Mouse (Mus musculus): ENCODE data around the gene Hnrnpd.
A peak's percentile ranks its signal among the peaks of the same experiment; 100 is the strongest.

Hnrnpd gene

DNA sequence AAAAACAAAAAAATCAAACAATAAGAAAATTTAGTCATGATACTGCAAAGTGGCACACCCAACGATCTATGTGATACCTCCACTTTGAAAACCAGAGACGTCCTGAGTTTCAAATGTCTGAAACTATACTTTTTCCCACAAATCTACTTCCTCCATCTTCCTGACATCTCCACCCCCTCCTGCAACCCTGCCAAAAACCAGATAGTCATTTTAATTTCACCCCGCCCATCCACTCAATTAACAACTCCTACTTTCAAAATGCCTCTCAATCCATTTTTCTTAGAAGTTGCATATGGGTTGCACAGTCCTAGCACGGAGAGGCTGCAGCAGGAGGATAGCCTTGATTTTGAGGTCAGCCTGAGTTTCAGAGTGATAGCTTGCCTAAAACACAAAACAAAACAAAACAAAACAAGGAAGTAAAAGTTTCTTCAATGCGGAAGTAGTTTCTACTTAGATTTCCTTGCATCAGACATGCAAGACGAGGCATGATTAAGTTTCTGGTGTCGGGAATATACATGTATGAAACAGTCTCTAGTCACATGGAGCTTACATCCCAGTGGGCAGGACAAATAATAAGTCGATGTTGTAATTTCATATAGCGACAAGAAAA, 4.8 kb upstream of the Hnrnpd start:
- H3K27me3 ChIP-seq (ENCODE audit: control insufficient read depth, insufficient read depth, low read length, poor library complexity, severe bottlenecking), result no peaks in the 10 kb centered on the region
- DNase-seq (ENCODE audit: low read depth, low spot score), result peak; percentile 18
- no peaks in the 10 kb centered on the region for H3K36me3 ChIP-seq (ENCODE audit: control insufficient read depth, insufficient read depth, low read length, poor library complexity, severe bottlenecking)

DNA sequence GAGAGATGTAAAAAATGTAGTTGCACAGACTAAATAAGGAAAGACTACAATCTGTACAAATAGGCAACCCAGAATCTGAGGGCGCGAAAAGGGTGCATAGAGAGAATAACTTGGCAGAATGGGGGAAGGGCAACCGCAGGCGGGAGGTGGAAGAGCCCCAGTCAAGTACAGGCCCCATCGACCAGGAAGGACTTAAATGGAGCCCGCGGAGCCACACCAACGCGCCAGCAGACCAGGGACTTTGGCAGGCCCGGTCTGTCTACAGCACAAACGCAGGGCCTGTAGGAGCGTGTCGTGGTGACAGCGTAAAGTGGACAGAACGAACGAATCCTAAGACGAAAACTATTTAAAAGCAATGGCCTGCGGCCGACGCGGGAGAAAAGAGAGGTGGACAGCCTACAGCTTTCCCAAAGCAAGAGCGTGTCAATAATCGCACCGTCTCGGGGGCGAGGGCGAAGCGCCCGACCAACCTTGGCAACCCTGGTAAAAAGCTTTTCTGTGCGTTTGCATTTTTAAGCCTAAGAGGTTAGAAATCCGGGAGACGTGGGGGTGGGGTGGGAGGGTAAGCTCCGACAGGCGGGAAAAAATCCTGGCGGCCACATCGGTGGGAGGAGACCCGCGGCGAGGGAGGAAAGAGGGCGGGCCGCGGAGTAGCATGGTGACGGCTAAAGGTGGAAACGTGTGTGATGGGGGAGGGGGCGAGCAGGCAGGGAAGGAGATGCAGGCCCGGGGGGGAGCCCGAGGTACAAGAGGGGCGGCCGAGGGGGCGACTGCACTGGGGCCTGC, 1.0 kb downstream of the Hnrnpd start:
- DNase-seq (ENCODE audit: low read depth, low spot score), result peak; percentile 59
- no peaks in the 10 kb centered on the region for H3K27me3 ChIP-seq (ENCODE audit: control insufficient read depth, insufficient read depth, low read length, poor library complexity, severe bottlenecking)
- H3K36me3 ChIP-seq (ENCODE audit: control insufficient read depth, insufficient read depth, low read length, poor library complexity, severe bottlenecking), result peaks cover 3% of the 10 kb centered on the region; the same call in 1 of the 2 replicates

DNA sequence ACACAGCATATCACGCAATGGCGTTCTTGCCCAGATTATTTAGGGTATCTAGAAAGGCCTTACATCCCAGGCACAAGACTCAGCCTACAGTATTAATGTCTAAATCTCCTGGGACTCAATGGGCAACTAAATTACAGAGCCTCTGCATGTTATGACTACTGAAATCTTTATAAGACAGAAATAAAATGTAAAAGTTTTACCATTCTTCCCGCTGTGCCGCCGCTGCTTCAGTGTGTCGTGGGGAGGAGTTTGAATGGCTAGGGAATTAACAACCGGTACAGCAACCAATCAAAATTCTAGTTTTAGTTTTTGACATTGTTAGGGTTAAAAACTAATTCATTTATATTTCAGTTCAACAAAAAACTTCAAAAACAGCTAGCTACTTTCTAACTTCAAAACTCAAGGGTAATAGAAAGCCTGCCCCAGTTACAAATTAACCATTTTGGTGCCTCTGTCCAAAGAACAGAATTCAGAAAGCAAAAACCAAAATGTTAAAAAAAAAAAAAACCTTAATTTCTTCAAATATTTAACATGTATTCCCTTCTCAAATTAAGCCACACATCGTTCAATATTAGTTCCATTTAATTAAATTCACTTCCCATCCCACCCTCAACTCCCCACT, 2.3 kb downstream of the Hnrnpd start:
- peaks cover 3% of the 10 kb centered on the region; the same call in 1 of the 2 replicates for H3K36me3 ChIP-seq (ENCODE audit: control insufficient read depth, insufficient read depth, low read length, poor library complexity, severe bottlenecking)
- H3K27me3 ChIP-seq (ENCODE audit: control insufficient read depth, insufficient read depth, low read length, poor library complexity, severe bottlenecking), result no peaks in the 10 kb centered on the region
- DNase-seq (ENCODE audit: low read depth, low spot score), result no peak

DNA sequence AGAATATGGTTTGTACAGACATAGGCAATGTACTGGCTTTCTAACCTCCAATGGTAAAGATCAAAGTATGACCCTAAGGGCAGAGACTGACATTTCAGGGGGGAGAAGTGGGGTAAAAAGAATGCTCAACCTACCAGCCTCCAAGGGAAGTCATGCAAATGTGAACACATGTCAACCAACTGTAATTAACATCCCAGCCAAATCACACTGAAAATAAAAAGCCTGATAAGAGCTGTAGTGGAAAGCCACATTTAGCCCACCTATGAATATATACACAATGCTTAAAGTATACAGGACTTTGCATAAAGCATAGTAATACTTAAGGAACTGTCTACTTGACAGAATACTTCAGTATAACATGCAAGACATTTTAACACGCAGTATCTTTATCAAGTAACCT, 3.0 kb downstream of the Hnrnpd start:
- peak; percentile 32 for DNase-seq (ENCODE audit: low read depth, low spot score)
- no peaks in the 10 kb centered on the region for H3K27me3 ChIP-seq (ENCODE audit: control insufficient read depth, insufficient read depth, low read length, poor library complexity, severe bottlenecking)
- peaks cover 3% of the 10 kb centered on the region; the same call in 1 of the 2 replicates for H3K36me3 ChIP-seq (ENCODE audit: control insufficient read depth, insufficient read depth, low read length, poor library complexity, severe bottlenecking)

DNA sequence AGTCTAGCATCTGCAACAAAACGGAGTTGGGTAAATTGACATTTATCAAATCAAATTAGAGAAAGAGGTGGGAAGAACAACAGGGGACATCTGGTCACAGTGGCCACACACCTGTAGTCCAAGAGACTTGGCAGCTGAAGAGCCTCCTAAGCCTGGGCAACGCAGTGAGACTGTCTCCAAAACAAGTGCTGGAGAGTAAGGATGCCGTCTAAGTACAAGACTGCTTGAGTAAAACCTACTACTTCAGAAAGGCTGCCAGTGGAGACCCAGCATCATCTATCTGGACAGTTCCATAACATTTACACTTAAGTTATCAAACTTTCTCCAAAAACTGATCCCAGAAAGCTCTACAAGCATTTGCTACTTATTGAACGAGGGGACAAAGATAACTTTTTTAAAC, 3.7 kb downstream of the Hnrnpd start:
- peaks cover 3% of the 10 kb centered on the region; the same call in 1 of the 2 replicates for H3K36me3 ChIP-seq (ENCODE audit: control insufficient read depth, insufficient read depth, low read length, poor library complexity, severe bottlenecking)
- no peaks in the 10 kb centered on the region for H3K27me3 ChIP-seq (ENCODE audit: control insufficient read depth, insufficient read depth, low read length, poor library complexity, severe bottlenecking)
- no peak for DNase-seq (ENCODE audit: low read depth, low spot score)

DNA sequence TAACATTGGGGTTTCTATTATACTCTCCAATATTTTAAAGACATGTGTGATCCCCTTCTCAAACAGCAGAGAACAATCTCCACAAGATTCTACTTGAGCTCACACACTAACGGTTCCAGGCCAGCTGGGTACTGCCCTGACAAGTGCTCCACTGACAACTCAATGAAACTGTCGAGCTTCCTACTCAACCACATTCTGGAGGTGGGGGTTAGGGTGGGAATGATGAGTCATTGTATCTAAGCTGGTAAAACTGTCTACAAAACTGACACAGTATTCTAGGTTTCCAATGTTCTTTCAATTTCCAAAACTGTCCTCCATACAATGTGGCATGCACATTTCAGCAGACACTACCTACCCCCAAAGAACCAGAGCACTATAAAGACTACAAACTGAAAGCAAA, 4.8 kb downstream of the Hnrnpd start:
- no peaks in the 10 kb centered on the region for H3K27me3 ChIP-seq (ENCODE audit: control insufficient read depth, insufficient read depth, low read length, poor library complexity, severe bottlenecking)
- peak; percentile 20 for DNase-seq (ENCODE audit: low read depth, low spot score)

DNA sequence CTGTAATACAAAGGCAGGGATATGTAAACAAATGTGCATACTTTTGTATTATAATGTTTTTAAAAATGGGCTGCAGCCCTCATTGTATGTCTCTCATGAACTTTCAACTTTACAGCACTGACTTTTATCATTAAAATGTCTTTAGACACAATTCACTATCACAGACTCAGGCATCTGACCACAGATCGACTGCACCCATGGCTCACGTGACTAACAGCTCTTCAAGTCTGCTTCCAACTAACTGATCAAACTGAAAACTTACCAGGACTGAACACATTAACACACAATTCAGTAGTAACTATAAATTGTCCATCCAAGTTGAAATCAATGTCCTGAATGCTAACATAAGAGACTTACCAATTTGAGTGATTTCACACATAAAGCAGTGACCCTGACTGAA, 18.8 kb downstream of the Hnrnpd start:
- no peak for DNase-seq (ENCODE audit: low read depth, low spot score)
- H3K36me3 ChIP-seq (ENCODE audit: control insufficient read depth, insufficient read depth, low read length, poor library complexity, severe bottlenecking), result peaks cover 14% of the 10 kb centered on the region
- no peaks in the 10 kb centered on the region for H3K27me3 ChIP-seq (ENCODE audit: control insufficient read depth, insufficient read depth, low read length, poor library complexity, severe bottlenecking)

More for the DNA sequence above, 4.8 kb downstream of the Hnrnpd start:
- H3K36me3 ChIP-seq (ENCODE audit: control insufficient read depth, insufficient read depth, low read length, poor library complexity, severe bottlenecking), result peaks cover 5% of the 10 kb centered on the region; the same call in 1 of the 2 replicates

DNA sequence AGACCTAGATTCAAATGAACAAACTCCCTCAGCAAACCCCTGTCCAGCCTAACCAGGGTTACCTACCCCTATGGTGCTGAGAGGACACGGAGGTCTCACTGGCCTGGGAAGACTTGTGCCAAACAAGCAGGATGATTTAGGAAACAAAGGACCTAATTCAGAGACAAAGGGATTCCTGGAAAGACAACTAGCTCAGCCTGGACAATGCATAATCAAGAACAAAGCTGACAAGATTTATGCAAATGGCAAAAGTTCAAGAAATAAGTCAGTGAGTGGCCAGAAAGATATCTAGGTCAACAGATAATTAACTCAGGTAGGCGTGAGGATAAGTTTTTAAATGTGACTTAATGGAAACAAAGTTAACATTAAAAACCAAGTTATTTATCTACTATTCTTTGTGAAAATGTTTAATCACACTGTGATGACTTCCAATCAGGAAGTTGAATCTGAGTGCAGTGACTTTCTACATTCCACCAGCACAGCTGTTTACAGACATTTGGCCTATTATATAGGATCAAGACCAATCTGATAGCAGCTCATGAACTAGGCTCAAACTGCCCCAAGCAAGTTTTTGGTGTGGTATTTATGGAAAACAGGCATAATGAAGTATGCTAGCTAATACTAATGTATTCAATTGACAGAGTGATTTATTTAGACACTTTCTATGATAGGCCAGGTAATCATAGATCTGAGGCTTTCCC, 19.4 kb downstream of the Hnrnpd start:
- DNase-seq (ENCODE audit: low read depth, low spot score), result no peak
- H3K27me3 ChIP-seq (ENCODE audit: control insufficient read depth, insufficient read depth, low read length, poor library complexity, severe bottlenecking), result no peaks in the 10 kb centered on the region
- peaks cover 13% of the 10 kb centered on the region for H3K36me3 ChIP-seq (ENCODE audit: control insufficient read depth, insufficient read depth, low read length, poor library complexity, severe bottlenecking)

DNA sequence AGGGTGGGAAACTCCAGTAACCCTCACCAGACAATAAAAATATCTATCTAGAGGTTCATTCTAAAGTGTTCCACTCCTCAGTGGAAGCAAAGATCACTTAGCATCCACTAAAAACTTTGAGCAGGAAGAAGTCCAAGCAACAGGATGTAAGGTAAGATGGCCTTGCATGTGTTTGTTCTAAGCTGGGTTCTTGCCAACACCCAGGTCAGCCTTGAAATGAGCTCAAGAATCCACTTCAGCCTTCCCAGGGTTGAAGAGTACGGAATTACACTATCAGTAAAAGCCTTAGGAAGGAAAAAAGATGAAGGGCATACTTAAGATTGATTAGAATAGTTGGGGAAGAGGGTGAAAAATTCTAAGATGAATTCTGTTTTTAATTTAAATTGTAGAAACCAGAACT, 20.1 kb downstream of the Hnrnpd start:
- H3K27me3 ChIP-seq (ENCODE audit: control insufficient read depth, insufficient read depth, low read length, poor library complexity, severe bottlenecking), result no peaks in the 10 kb centered on the region
- no peak for DNase-seq (ENCODE audit: low read depth, low spot score)
- H3K36me3 ChIP-seq (ENCODE audit: control insufficient read depth, insufficient read depth, low read length, poor library complexity, severe bottlenecking), result peaks cover 11% of the 10 kb centered on the region

DNA sequence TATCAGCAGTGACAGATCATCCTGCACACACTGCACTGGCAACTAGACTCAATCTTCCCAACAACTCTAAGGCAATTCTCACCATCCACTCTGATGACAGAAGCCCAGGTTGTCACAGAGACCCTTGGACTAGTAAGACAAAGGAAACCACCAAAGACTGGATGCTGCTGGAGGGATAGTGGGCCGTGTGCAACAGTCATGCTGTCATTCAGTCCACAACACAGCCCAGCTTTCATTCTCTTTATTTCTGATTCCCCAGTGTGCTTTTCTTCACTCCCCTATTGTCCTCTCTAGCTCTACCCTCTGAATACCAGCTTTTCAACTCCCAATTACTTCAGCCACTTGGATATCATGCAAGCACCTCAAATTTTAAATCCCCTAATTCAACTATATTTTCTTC, 24.9 kb downstream of the Hnrnpd start:
- Histone ChIP-seq H3K27me3 (ENCODE audit: control insufficient read depth, insufficient read depth, low read length, poor library complexity, severe bottlenecking) (no peaks in the 10 kb centered on the region), H3K36me3 (ENCODE audit: control insufficient read depth, insufficient read depth, low read length, poor library complexity, severe bottlenecking) (no peaks in the 10 kb centered on the region; the same call in 1 of the 2 replicates)
- DNase-seq (ENCODE audit: low read depth, low spot score), result no peak

DNA sequence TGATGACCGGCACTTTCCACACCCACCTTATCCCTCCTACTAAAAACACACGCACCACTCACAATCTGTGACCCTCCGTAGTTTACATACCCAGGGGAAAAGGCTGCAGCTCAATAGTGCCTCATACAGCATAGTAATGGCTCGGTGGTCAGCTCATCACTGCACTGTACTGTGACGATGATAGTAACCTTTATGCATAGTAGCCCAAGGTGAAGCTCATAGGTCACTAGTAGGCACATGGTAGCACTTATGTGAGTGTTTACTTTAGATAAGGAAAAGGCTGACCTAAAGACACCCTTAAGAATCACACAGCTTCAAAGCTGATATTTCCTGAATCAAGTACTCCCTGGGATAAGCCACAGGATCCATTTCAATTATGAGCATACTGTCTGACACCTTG, 26.2 kb downstream of the Hnrnpd start:
- DNase-seq (ENCODE audit: low read depth, low spot score), result no peak
- Histone ChIP-seq H3K36me3 (ENCODE audit: control insufficient read depth, insufficient read depth, low read length, poor library complexity, severe bottlenecking) (no peaks in the 10 kb centered on the region; the same call in 1 of the 2 replicates), H3K27me3 (ENCODE audit: control insufficient read depth, insufficient read depth, low read length, poor library complexity, severe bottlenecking) (no peaks in the 10 kb centered on the region)

DNA sequence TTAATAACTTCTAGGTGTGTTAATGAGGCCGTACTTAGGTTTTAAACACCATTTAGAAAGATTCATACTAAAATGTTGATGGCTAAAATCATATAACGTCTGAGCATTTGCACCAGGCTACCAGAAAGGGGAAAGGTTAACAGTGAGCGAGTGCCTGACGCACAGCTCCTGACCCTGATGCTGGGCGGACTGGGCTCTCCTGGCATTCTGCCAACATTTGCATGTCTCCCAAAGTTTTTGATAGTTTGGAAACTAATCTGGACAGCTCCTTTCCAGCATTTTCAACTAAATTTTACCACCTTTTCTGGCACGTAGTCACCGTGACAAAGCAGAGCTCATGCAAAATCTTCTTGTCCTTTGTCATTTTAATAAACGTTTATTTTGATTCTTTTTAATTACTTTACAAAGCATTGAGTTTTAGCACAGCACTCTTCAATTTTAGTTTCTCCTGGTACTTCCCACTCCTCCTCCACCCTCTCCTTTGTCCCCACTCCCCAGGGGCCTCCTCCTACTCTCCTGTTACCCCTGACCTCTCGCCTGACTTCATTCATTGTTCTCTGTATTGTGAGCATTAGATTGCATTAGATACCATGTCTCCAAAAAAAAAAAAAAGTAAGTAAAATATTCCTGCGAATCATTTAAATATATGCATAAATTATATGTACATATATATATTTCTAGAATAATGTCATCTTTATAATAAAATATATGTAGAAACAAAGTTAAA, 36.8 kb downstream of the Hnrnpd start:
- no peaks in the 10 kb centered on the region for H3K36me3 ChIP-seq (ENCODE audit: control insufficient read depth, insufficient read depth, low read length, poor library complexity, severe bottlenecking)
- DNase-seq (ENCODE audit: low read depth, low spot score), result no peak
- H3K27me3 ChIP-seq (ENCODE audit: control insufficient read depth, insufficient read depth, low read length, poor library complexity, severe bottlenecking), result no peaks in the 10 kb centered on the region

DNA sequence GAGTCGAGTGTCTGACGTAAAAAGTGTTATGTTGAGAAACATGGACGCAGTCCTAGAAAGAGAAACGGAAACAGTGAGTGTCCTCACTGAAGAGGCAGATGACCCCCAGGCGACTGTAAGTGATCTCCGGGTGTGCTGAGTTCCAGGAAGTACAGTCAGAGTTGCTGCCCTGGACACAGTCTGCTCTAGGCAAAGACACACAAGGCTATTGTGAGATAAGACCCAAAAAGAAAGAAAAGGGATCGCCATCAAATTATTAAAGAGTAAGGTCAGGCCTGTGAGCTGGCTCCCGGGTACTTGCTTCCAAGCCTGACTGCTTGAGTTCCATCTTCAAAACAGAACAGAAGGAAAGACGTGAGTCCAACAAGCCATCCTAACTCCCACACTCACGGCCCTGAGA, 37.5 kb downstream of the Hnrnpd start:
- no peak for DNase-seq (ENCODE audit: low read depth, low spot score)
- Histone ChIP-seq H3K36me3 (ENCODE audit: control insufficient read depth, insufficient read depth, low read length, poor library complexity, severe bottlenecking) (no peaks in the 10 kb centered on the region), H3K27me3 (ENCODE audit: control insufficient read depth, insufficient read depth, low read length, poor library complexity, severe bottlenecking) (no peaks in the 10 kb centered on the region)

DNA sequence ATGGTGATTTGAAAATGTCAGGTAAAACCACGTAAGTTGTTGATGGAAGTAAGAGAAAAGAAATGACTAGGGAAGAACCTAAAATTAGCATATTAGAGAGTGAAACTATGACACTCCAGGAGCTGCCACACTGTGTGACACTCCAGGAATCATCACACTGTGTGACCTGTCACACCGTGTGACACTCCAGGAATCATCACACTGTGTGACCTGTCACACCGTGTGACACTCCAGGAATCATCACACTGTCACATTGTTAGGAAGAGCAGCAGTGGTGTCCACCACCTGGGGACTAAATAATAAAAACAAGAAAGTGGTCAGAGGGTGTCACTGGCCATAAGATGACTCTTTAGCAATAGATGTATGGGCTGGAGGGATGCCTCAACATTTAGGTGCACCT, 39.3 kb downstream of the Hnrnpd start:
- H3K27me3 ChIP-seq (ENCODE audit: control insufficient read depth, insufficient read depth, low read length, poor library complexity, severe bottlenecking), result no peaks in the 10 kb centered on the region
- no peaks in the 10 kb centered on the region for H3K36me3 ChIP-seq (ENCODE audit: control insufficient read depth, insufficient read depth, low read length, poor library complexity, severe bottlenecking)
- no peak for DNase-seq (ENCODE audit: low read depth, low spot score)
